Mouse (Mus musculus): ENCODE results near the gene Nmnat3. TPM values are rescaled to one million over a fixed set of nuclear protein-coding genes. Genes with fewer than 3 reads are reported as not detected.

The Nmnat3 gene
- total and polyA plus RNA-seq, 3 experiments, result 8.1 to 9.3 (median 9.2) TPM

DNA sequence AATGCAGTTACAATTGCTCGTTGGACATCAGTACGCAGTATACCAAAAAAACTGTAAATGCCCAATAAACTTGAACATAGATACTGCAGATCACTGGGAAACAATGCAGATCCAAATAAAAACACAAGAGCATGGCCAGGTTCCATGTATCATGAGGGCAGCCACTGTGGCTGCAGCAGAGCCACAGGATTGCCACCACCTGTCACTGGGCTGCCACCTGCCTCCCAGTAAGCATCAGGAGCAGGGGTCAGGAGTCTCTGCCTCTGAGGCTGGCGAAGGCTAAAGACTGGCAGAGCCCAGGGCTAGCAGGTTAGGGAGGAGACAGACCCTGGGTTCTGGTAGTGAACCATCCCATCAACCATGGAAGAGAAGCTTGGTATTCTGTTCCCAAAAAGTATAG is 67.7 kb downstream of the Nmnat3 start:
- Histone ChIP-seq H3K9ac (ENCODE audit: insufficient read depth, low read depth) (no peak overlapping the region), H3K4me3 (replicated peaks in 1 of 3; ENCODE audit: low read depth in 2 of 3, low read length in 2 of 3, poor library complexity in 1 of 3) (no peak overlapping the region), H3K4me2 (ENCODE audit: insufficient read depth, low read depth, poor library complexity, severe bottlenecking) (no peak overlapping the region), H3K27ac (ENCODE audit: insufficient read depth, low read depth) (no peak overlapping the region), H3K4me1 (ENCODE audit: control insufficient read depth in 1 of 2, insufficient read depth in 2 of 2) (peaks cover 4 to 36% of the 10 kb centered on the region in 2 experiments), H3K79me2 (replicated peaks; ENCODE audit: control insufficient read depth, extremely low read depth, insufficient read depth, poor library complexity, severe bottlenecking) (no peaks in the 10 kb centered on the region), H3K36me3 (replicated peaks in 1 of 2; ENCODE audit: control insufficient read depth in 1 of 2, insufficient read depth in 1 of 2, low read length in 1 of 2) (peaks cover 0 to 14% of the 10 kb centered on the region in 2 experiments), H3K9me3 (replicated peaks; ENCODE audit: low read length) (no peaks in the 10 kb centered on the region), H3K27me3 (replicated peaks) (no peaks in the 10 kb centered on the region)
- DNase-seq (ENCODE audit: extremely low read depth), result no peak
- no peak for TF ChIP-seq ZMIZ1 (IDR thresholded peaks at IDR 0.05; ENCODE audit: low read depth, low read length)
- TF ChIP-seq USF1 (IDR thresholded peaks at IDR 0.05; ENCODE audit: low read depth, low read length), result no peak
- no peak for TF ChIP-seq HCFC1 (IDR thresholded peaks at IDR 0.05; ENCODE audit: low read depth, low read length)
- no peak for TF ChIP-seq TCF12 (IDR thresholded peaks at IDR 0.05; ENCODE audit: low read depth, low read length)
- no peak for TF ChIP-seq NELFE (IDR thresholded peaks at IDR 0.05; ENCODE audit: low read depth, low read length)
- TF ChIP-seq IRF4 (IDR thresholded peaks at IDR 0.05; ENCODE audit: low read depth, low read length), result no peak
- no peak for TF ChIP-seq PAX5 (IDR thresholded peaks at IDR 0.05; ENCODE audit: low read length)
- TF ChIP-seq CTCF (conservative IDR thresholded peaks at IDR 0.05 in 1 of 2, IDR thresholded peaks at IDR 0.05 in 1 of 2; ENCODE audit: low read depth in 2 of 2, low read length in 2 of 2), result no peak
- no peak for TF ChIP-seq ETS1 (conservative IDR thresholded peaks at IDR 0.05; ENCODE audit: low read depth, low read length)
- no peak for TF ChIP-seq E2F4 (IDR thresholded peaks at IDR 0.05; ENCODE audit: insufficient replicate concordance, low read depth, low read length)
- no peak for TF ChIP-seq UBTF (IDR thresholded peaks at IDR 0.05; ENCODE audit: low read depth, low read length)
- TF ChIP-seq SIN3A (IDR thresholded peaks at IDR 0.05; ENCODE audit: low read length), result no peak
- no peak for TF ChIP-seq POLR2AphosphoS2 (IDR thresholded peaks at IDR 0.05; ENCODE audit: low read depth, low read length)
- TF ChIP-seq ELF1 (IDR thresholded peaks at IDR 0.05; ENCODE audit: low read depth, low read length), result no peak
- TF ChIP-seq MXI1 (IDR thresholded peaks at IDR 0.05; ENCODE audit: low read depth, low read length), result no peak
- TF ChIP-seq ZKSCAN1 (IDR thresholded peaks at IDR 0.05; ENCODE audit: borderline replicate concordance, low read depth, low read length), result no peak
- no peak for TF ChIP-seq MEF2A (IDR thresholded peaks at IDR 0.05; ENCODE audit: borderline replicate concordance, low read depth, low read length)
- dilution Hi-C loops (cut with MboI; ENCODE audit: extremely low pct_ligation_motif_present, extremely low pct_unique_long_range_greater_than_20kb, low sequenced_read_pairs), result no loop called here
- in situ Hi-C loops (cut with MboI; ENCODE audit: low pct_ligation_motif_present, low pct_unique_long_range_greater_than_20kb, low sequenced_read_pairs), result no loop called here

DNA sequence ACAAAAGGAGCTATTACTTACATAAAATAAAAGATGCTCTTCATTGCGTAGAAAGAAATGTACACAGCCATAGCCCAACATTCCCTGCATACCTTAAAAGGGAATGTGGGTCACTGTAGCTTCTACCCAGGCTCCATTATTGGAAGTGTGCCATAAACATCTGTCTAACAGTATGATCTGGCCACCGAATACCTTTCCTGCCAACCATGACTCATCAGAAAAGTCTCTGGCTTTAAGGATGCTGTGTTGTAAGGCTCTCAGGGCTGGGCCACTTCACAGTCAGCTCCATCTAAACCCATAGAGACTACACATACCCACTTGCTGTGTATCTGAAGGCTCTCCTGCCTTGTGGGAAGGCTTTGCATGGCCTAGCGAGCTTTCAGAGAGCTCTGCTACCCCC is 73.8 kb downstream of the Nmnat3 start:
- Histone ChIP-seq H3K4me3 (replicated peaks in 1 of 3; ENCODE audit: low read depth in 2 of 3, low read length in 2 of 3, poor library complexity in 1 of 3) (no peak overlapping the region), H3K79me2 (replicated peaks; ENCODE audit: control insufficient read depth, extremely low read depth, insufficient read depth, poor library complexity, severe bottlenecking) (no peaks in the 10 kb centered on the region), H3K4me2 (ENCODE audit: insufficient read depth, low read depth, poor library complexity, severe bottlenecking) (no peak overlapping the region), H3K27ac (ENCODE audit: insufficient read depth, low read depth) (no peak overlapping the region), H3K4me1 (ENCODE audit: control insufficient read depth in 1 of 2, insufficient read depth in 2 of 2) (peaks cover 13 to 44% of the 10 kb centered on the region in 2 experiments), H3K36me3 (replicated peaks in 1 of 2; ENCODE audit: control insufficient read depth in 1 of 2, insufficient read depth in 1 of 2, low read length in 1 of 2) (peaks cover 0 to 21% of the 10 kb centered on the region in 2 experiments), H3K9me3 (replicated peaks; ENCODE audit: low read length) (no peaks in the 10 kb centered on the region), H3K9ac (ENCODE audit: insufficient read depth, low read depth) (no peak overlapping the region), H3K27me3 (replicated peaks) (no peaks in the 10 kb centered on the region)
- no peak for TF ChIP-seq JUND (conservative IDR thresholded peaks at IDR 0.05; ENCODE audit: low read depth, low read length)
- DNase-seq (ENCODE audit: extremely low read depth), result no peak
- in situ Hi-C loops (cut with MboI; ENCODE audit: low pct_ligation_motif_present, low pct_unique_long_range_greater_than_20kb, low sequenced_read_pairs) (no loop called here), dilution Hi-C loops (cut with MboI; ENCODE audit: extremely low pct_ligation_motif_present, extremely low pct_unique_long_range_greater_than_20kb, low sequenced_read_pairs) (no loop called here)

Data from CH12.LX (cell line).